Mouse (Mus musculus) ES-E14 (cell line): ENCODE data around the gene Cbx3.

Experiments
- CHD2 ChIP-seq: IDR thresholded peaks from 2 replicates; pipeline ENCODE4 v1.6.1; 2014; ENCODE audit warnings: mild to moderate bottlenecking, low read depth, low read length, inconsistent platforms
- HCFC1 ChIP-seq: IDR thresholded peaks from 2 replicates; pipeline ENCODE4 v1.6.1; 2012; ENCODE audit warnings: low read length, inconsistent platforms, borderline replicate concordance; ENCODE audit not compliant: insufficient read depth
- MAFK ChIP-seq: IDR thresholded peaks from 2 replicates; pipeline ENCODE4 v1.6.1; 2014; ENCODE audit warnings: mild to moderate bottlenecking, low read depth, low read length, inconsistent platforms; ENCODE audit not compliant: insufficient read depth
- ZNF384 ChIP-seq: IDR thresholded peaks from 2 replicates; pipeline ENCODE4 v1.6.1; 2012; ENCODE audit warnings: low read depth, low read length, inconsistent platforms

GRCm38 (mm10) chr6:51460021-51460360, 10.2 kb upstream of the Cbx3 start:
- no peak for TF ChIP-seq HCFC1
- TF ChIP-seq CHD2 = no peak
- no peak for TF ChIP-seq ZNF384
- no peak for TF ChIP-seq MAFK
